Mouse (Mus musculus) megakaryocyte, embryonic 14.5 days (primary cell): ENCODE measurements around the gene Ndufab1. TPM values are rescaled to one million over a fixed set of nuclear protein-coding genes. Genes with fewer than 3 reads are reported as not detected.
A peak's percentile ranks its signal among the peaks of the same experiment; 100 is the strongest.

Source experiments
- H3K27me3 ChIP-seq: replicated peaks from 2 replicates; pipeline ENCODE3; 2012; ENCODE audit warnings: inconsistent platforms
- H3K36me3 ChIP-seq: replicated peaks from 2 replicates; pipeline ENCODE3; 2012; ENCODE audit warnings: low read length, inconsistent platforms, mixed read lengths
- H3K4me1 ChIP-seq: 2 replicates; pipeline ENCODE4 v1.6.1; 2012; ENCODE audit warnings: inconsistent platforms
- H3K4me3 ChIP-seq: replicated peaks from 2 replicates; pipeline ENCODE3; 2012; ENCODE audit warnings: moderate library complexity, mild to moderate bottlenecking, inconsistent platforms
- H3K9me3 ChIP-seq: 2 replicates; pipeline ENCODE4 v1.6.1; 2012; ENCODE audit warnings: inconsistent platforms
- FLI1 ChIP-seq: IDR thresholded peaks from 2 replicates; pipeline ENCODE4 v1.6.1; 2012; ENCODE audit warnings: low read length, inconsistent platforms, mixed read lengths
- GATA1 ChIP-seq: IDR thresholded peaks from 3 replicates; pipeline ENCODE4 v1.6.1; 2012; ENCODE audit warnings: mixed read lengths, low read length, inconsistent platforms, borderline replicate concordance
- polyA plus RNA-seq: library from polyadenylated mRNA; stranded (reverse); fragments of >175 nt; gene quantifications from 2 replicates; pipeline ENCODE4 v1.2.3, GENCODE M21; 2012; ENCODE audit warnings: low replicate concordance; ENCODE audit not compliant: insufficient read depth

Gene Ndufab1
- polyA plus RNA-seq: 847 and 2,571 TPM in 2 replicates

GRCm38 (mm10) chr7:122101747-122102244, at the start of gene Ndufab1:
TSS of gene Ndufab1 (minus strand) at chr7:122101886.
- TF ChIP-seq FLI1 (no peak), GATA1 (no peak)
- Histone ChIP-seq H3K27me3 (no peaks in the 10 kb centered on the region), H3K4me3 (peak within 1 kb of the TSS; percentile 95), H3K4me1 (peaks cover 42% of the 10 kb centered on the region), H3K36me3 (peaks cover 27% of the 10 kb centered on the region), H3K9me3 (no peaks in the 10 kb centered on the region)

- TF ChIP-seq FLI1 (no peak), GATA1 (no peak)
- peaks cover 96% of the 10 kb centered on the region for H3K36me3 ChIP-seq
- no peak overlapping the region for H3K4me3 ChIP-seq
- no peaks in the 10 kb centered on the region for H3K27me3 ChIP-seq
- no peaks in the 10 kb centered on the region for H3K9me3 ChIP-seq
- peaks cover 9% of the 10 kb centered on the region for H3K4me1 ChIP-seq
Measured at GRCm38 (mm10) chr7:122140991-122141390, 39.3 kb upstream of the Ndufab1 start.

- TF ChIP-seq FLI1 (no peak), GATA1 (no peak)
- H3K36me3 ChIP-seq: peaks cover 85% of the 10 kb centered on the region
- H3K4me3 ChIP-seq: no peak overlapping the region
- H3K4me1 ChIP-seq: peaks cover 23% of the 10 kb centered on the region
- H3K27me3 ChIP-seq: no peaks in the 10 kb centered on the region
- no peaks in the 10 kb centered on the region for H3K9me3 ChIP-seq
Measured at GRCm38 (mm10) chr7:122138190-122138589, 36.5 kb upstream of the Ndufab1 start.

- H3K4me1 ChIP-seq: peaks cover 23% of the 10 kb centered on the region
- H3K27me3 ChIP-seq: no peaks in the 10 kb centered on the region
- H3K36me3 ChIP-seq: peaks cover 73% of the 10 kb centered on the region
- H3K4me3 ChIP-seq: no peak overlapping the region
- no peak for TF ChIP-seq FLI1
- TF ChIP-seq GATA1: no peak
- H3K9me3 ChIP-seq: no peaks in the 10 kb centered on the region
Measured at GRCm38 (mm10) chr7:122137071-122137470, 35.4 kb upstream of the Ndufab1 start.

- no peaks in the 10 kb centered on the region for H3K9me3 ChIP-seq
- peaks cover 42% of the 10 kb centered on the region for H3K4me1 ChIP-seq
- H3K27me3 ChIP-seq: no peaks in the 10 kb centered on the region
- TF ChIP-seq FLI1 (no peak), GATA1 (no peak)
- H3K36me3 ChIP-seq: peaks cover 57% of the 10 kb centered on the region
- no peak overlapping the region for H3K4me3 ChIP-seq
Measured at GRCm38 (mm10) chr7:122135070-122135469, 33.4 kb upstream of the Ndufab1 start.

GRCm38 (mm10) chr7:122133338-122133625, 31.6 kb upstream of the Ndufab1 start:
- TF ChIP-seq GATA1 (no peak), FLI1 (no peak)
- Histone ChIP-seq H3K36me3 (peaks cover 56% of the 10 kb centered on the region), H3K4me3 (peak overlapping the region; percentile 97), H3K9me3 (no peaks in the 10 kb centered on the region), H3K27me3 (no peaks in the 10 kb centered on the region), H3K4me1 (peaks cover 42% of the 10 kb centered on the region)

GRCm38 (mm10) chr7:122132497-122133337, 31.0 kb upstream of the Ndufab1 start, which contains the start of the genes Palb2 and Dctn5:
TSS of gene Palb2 (minus strand) at chr7:122132985.
TSS of gene Dctn5 (plus strand) at chr7:122133041.
- H3K27me3 ChIP-seq: no peaks in the 10 kb centered on the region
- H3K4me3 ChIP-seq: peak within 1 kb of the TSS; percentile 97
- peaks cover 56% of the 10 kb centered on the region for H3K36me3 ChIP-seq
- no peaks in the 10 kb centered on the region for H3K9me3 ChIP-seq
- peaks cover 41% of the 10 kb centered on the region for H3K4me1 ChIP-seq
- TF ChIP-seq FLI1 (peak; percentile 97), GATA1 (no peak)

GRCm38 (mm10) chr7:122131834-122132233, 30.1 kb upstream of the Ndufab1 start:
- no peak for TF ChIP-seq FLI1
- 0 out of 3 replicates have a peak, but pooled peaks have one; percentile 12 for TF ChIP-seq GATA1
- Histone ChIP-seq H3K27me3 (no peaks in the 10 kb centered on the region), H3K4me1 (peaks cover 39% of the 10 kb centered on the region), H3K4me3 (peak overlapping the region; percentile 97), H3K36me3 (peaks cover 57% of the 10 kb centered on the region), H3K9me3 (no peaks in the 10 kb centered on the region)

- TF ChIP-seq FLI1: no peak
- no peak for TF ChIP-seq GATA1
- peaks cover 83% of the 10 kb centered on the region for H3K36me3 ChIP-seq
- H3K27me3 ChIP-seq: no peaks in the 10 kb centered on the region
- H3K9me3 ChIP-seq: no peaks in the 10 kb centered on the region
- H3K4me3 ChIP-seq: no peak overlapping the region
- H3K4me1 ChIP-seq: peaks cover 33% of the 10 kb centered on the region
Measured at GRCm38 (mm10) chr7:122126946-122127345, 25.3 kb upstream of the Ndufab1 start.

- no peak overlapping the region for H3K4me3 ChIP-seq
- H3K27me3 ChIP-seq: no peaks in the 10 kb centered on the region
- peaks cover 95% of the 10 kb centered on the region for H3K36me3 ChIP-seq
- TF ChIP-seq GATA1 (no peak), FLI1 (no peak)
- H3K4me1 ChIP-seq: peaks cover 20% of the 10 kb centered on the region
- no peaks in the 10 kb centered on the region for H3K9me3 ChIP-seq
Measured at GRCm38 (mm10) chr7:122125636-122126035, 23.9 kb upstream of the Ndufab1 start.
